Mouse (Mus musculus) brain, embryonic 14.5 days (tissue): ENCODE results near the gene Erp27.

Experiments
- CTCF ChIP-seq: fragments of 200-500 bp; IDR thresholded peaks from 2 replicates; pipeline ENCODE4 v1.5.1; 2012; ENCODE audit warnings: inconsistent platforms, mild to moderate bottlenecking, moderate library complexity, borderline replicate concordance; ENCODE audit not compliant: insufficient read depth, insufficient read length; ENCODE audit errors: extremely low read depth
- POLR2A ChIP-seq: fragments of 200-500 bp; IDR thresholded peaks from 2 replicates; pipeline ENCODE4 v1.6.1; 2012; ENCODE audit warnings: mild to moderate bottlenecking, inconsistent platforms, borderline replicate concordance; ENCODE audit not compliant: poor library complexity, insufficient read depth, insufficient read length, severe bottlenecking; ENCODE audit errors: extremely low read depth

DNA sequence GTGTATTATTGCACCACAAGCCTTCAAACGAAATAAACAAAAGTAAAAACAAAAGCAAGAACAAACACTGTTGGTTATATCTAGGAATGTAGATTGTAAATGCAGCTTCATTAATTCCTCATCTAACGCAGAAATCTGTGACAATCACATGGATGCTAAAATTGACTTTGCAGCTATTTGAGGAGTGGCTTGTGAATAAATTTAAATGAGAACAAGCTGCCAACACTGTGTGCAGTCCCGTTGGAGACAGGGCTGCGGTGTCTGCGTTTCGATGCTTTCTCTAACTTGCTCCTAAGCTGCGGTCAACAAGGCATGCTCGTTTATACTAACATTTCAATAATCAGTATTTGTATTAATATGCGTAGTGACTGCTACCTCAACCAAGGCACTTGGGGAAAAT lies 20.3 kb upstream of the Erp27 start:
- TF ChIP-seq CTCF: no peak
- TF ChIP-seq POLR2A: no peak
